Mouse (Mus musculus): Measurements from ENCODE around the gene Gm26897.

GRCm38 (mm10) chr5:111703586-111703985 is 30.1 kb upstream of the Gm26897 start:
- TF ChIP-seq POLR2A (IDR thresholded peaks at IDR 0.05; ENCODE audit: control insufficient read depth, low read depth, low read length), result no peak
- no peak for TF ChIP-seq CTCF (IDR thresholded peaks at IDR 0.05; ENCODE audit: control insufficient read depth, insufficient read depth, insufficient replicate concordance, low read depth, low read length)

Data from testis, adult 2 months (tissue).